1 mouse cellular context compared by ENCODE assay signal in the genomic region with DNA sequence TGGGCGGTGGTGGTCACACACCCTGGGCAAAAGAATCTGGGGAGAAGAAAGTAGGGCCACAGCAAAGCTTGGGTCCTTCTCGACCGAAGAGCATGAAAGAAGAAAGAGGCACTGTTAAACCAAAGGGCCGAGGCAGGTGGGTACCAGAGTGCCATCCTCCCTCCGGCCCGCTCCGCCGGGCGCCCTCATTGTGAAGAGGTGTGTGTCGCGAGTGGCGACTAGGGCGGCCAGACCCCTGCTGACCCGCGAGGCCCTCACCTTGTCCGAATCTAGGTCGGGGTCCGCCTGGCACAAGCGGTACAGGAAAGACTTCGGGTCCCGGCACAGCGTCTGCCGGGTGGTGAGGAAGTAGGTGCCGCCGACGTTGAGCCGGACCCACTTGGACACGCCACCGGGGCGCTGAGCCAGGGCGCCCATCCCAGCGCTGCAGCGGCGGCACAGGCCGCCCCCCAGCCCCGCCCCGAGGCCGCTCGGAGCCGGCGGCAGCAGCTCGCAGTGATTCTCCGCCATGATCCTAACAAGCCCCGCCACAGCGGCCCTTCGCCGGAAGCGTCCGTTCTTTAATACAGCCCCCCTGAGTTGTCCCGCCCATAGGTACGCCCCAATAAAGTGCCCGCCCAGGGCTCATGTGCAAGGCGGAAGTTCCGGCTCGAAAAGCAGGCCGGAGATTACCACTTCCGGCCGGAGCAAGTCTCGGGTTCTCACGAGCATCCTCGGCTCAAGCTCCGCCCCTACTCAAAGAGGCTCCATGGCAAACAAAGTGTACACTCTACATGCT.
A peak's percentile ranks its signal among the peaks of the same experiment; 100 is the strongest.
TF ChIP-seq lines count a peak whose summit lies in the region.

A gene (minus strand): TSS at position 567 of the 778 bp plus-strand sequence.

TF ChIP-seq in CH12.LX, 34 proteins besides CTCF, POLR2A, EP300 and RAD21 (continued from another document):
- peak; percentile 72; the same call in 1 of the 2 replicates for TF ChIP-seq MXI1 (IDR thresholded peaks at IDR 0.05; ENCODE audit: low read depth, low read length)
- TF ChIP-seq MAX (IDR thresholded peaks at IDR 0.05; ENCODE audit: low read length), result no peak; the same call in 1 of the 2 replicates
- peak; percentile 86; the same call in 1 of the 2 replicates for TF ChIP-seq SIN3A (IDR thresholded peaks at IDR 0.05; ENCODE audit: low read length)
- peak; percentile 97 for TF ChIP-seq ELF1 (IDR thresholded peaks at IDR 0.05; ENCODE audit: low read depth, low read length)
- TF ChIP-seq TBP (conservative IDR thresholded peaks at IDR 0.05; ENCODE audit: low read depth, low read length), result peak; percentile 93
- TF ChIP-seq IRF4 (IDR thresholded peaks at IDR 0.05; ENCODE audit: low read depth, low read length), result peak; percentile 88
- TF ChIP-seq PAX5 (IDR thresholded peaks at IDR 0.05; ENCODE audit: low read length), result no peak
- TF ChIP-seq NELFE (IDR thresholded peaks at IDR 0.05; ENCODE audit: low read depth, low read length), result peak; percentile 95
- TF ChIP-seq POLR2AphosphoS2 (IDR thresholded peaks at IDR 0.05; ENCODE audit: low read depth, low read length), result peak; percentile 94
- TF ChIP-seq ZC3H11A (IDR thresholded peaks at IDR 0.05; ENCODE audit: low read depth, low read length), result no peak
- peak; percentile 60; the same call in 1 of the 2 replicates for TF ChIP-seq GABPA (IDR thresholded peaks at IDR 0.05; ENCODE audit: insufficient replicate concordance, low read depth, low read length)
- peak; percentile 48 for TF ChIP-seq ETS1 (conservative IDR thresholded peaks at IDR 0.05; ENCODE audit: low read depth, low read length)
- TF ChIP-seq ZMIZ1 (IDR thresholded peaks at IDR 0.05; ENCODE audit: low read depth, low read length), result peak; percentile 91
- TF ChIP-seq HCFC1 (IDR thresholded peaks at IDR 0.05; ENCODE audit: low read depth, low read length), result peak; percentile 99
- TF ChIP-seq MAZ (IDR thresholded peaks at IDR 0.05; ENCODE audit: low read depth, low read length), result peak; percentile 82
- TF ChIP-seq MAFK (IDR thresholded peaks at IDR 0.05; ENCODE audit: insufficient replicate concordance, low read length), result no peak
- TF ChIP-seq MYC (IDR thresholded peaks at IDR 0.05; ENCODE audit: low read depth, low read length), result peak; percentile 81; the same call in 1 of the 2 replicates
- 0 out of 2 replicates have a peak, but pooled peaks have one; percentile 59 for TF ChIP-seq E2F4 (IDR thresholded peaks at IDR 0.05; ENCODE audit: insufficient replicate concordance, low read depth, low read length)
- TF ChIP-seq JUND (conservative IDR thresholded peaks at IDR 0.05; ENCODE audit: low read depth, low read length), result no peak
